In the genomic region with DNA sequence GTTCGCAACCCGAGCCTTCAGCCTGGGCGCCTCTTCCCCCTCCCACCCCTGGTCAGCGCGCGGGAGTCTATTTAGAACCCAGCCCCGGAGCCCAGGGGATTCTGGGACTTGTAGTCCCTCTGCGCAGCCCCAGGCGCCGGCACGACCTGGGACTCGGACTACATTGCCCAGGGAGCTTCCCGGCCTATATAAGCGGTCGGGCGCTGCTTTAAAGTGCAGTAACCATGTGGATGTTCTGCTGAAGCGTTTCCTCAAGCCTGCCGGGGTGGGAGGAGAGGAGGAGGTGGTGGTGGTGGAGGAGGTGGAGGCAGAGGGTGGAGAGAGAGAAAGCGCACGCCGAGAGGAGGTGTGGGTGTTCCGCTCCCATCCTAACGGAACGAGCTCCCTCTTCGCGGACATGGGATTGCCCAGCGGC, we compare ENCODE assay signal across 8 mouse cellular contexts. TPM values are rescaled to one million over a fixed set of nuclear protein-coding genes. Genes with fewer than 3 reads are reported as not detected.
A peak's percentile ranks its signal among the peaks of the same experiment; 100 is the strongest.
DNase-seq lines count a peak whose midpoint lies in the region; ATAC-seq and TF ChIP-seq lines count a peak whose summit lies in the region.

Gene Itpr1, plus strand, starts transcription at position 216 of the 415 bp plus-strand sequence.

- no peak; the same call in 1 of the 2 replicates for TF ChIP-seq CTCF in lung, postnatal 0 days (IDR thresholded peaks at IDR 0.05)

- H3K9me3 ChIP-seq in hindbrain, embryonic 10.5 days, result no peaks in the 10 kb centered on the region
- H3K9me3 ChIP-seq in lung, postnatal 0 days (ENCODE audit: low read length), result no peaks in the 10 kb centered on the region

- H3K36me3 ChIP-seq in hindbrain, embryonic 10.5 days, result no peaks in the 10 kb centered on the region
- no peaks in the 10 kb centered on the region for H3K36me3 ChIP-seq in lung, postnatal 0 days (ENCODE audit: insufficient read depth, low read length)

- H3K9ac ChIP-seq in lung, postnatal 0 days (replicated peaks; ENCODE audit: low read depth), result peak within 1 kb of the TSS; percentile 69

- peak within 1 kb of the TSS; percentile 87 for H3K27ac ChIP-seq in hindbrain, embryonic 10.5 days
- H3K27ac ChIP-seq in lung, postnatal 0 days (ENCODE audit: low read length), result peak within 1 kb of the TSS; percentile 73

- peak within 1 kb of the TSS; percentile 89 for H3K4me2 ChIP-seq in lung, postnatal 0 days (replicated peaks; ENCODE audit: low read depth, low read length)

- H3K4me3 ChIP-seq in hindbrain, embryonic 10.5 days, result peak within 1 kb of the TSS; percentile 83
- peak within 1 kb of the TSS; percentile 71 for H3K4me3 ChIP-seq in lung, postnatal 0 days (ENCODE audit: low read depth, low read length)

- H3K4me1 ChIP-seq in hindbrain, embryonic 10.5 days (replicated peaks), result peaks cover 35% of the 10 kb centered on the region
- peaks cover 20% of the 10 kb centered on the region; the same call in 1 of the 2 replicates for H3K4me1 ChIP-seq in lung, postnatal 0 days (ENCODE audit: insufficient read depth, low read depth, low read length)

- TF ChIP-seq EP300 in lung, postnatal 0 days (IDR thresholded peaks at IDR 0.05), result peak; percentile 14; the same call in 1 of the 2 replicates

- H3K27me3 ChIP-seq in hindbrain, embryonic 10.5 days (ENCODE audit: insufficient read depth, poor library complexity, severe bottlenecking), result no peaks in the 10 kb centered on the region; the same call in 1 of the 2 replicates
- no peaks in the 10 kb centered on the region for H3K27me3 ChIP-seq in lung, postnatal 0 days (replicated peaks; ENCODE audit: insufficient read depth, low read length)

- DNase-seq in MN1 (ENCODE audit: low spot score), result peak; percentile 96
- DNase-seq in cerebellum, adult 9-10 months, result peak; percentile 98
- DNase-seq in hindbrain, embryonic 10.5 days (ENCODE audit: low spot score), result peak; percentile 98
- peak; percentile 98 for DNase-seq in layer of hippocampus, adult 9-11 months
- DNase-seq in lung, postnatal 0 days (ENCODE audit: low spot score), result peak; percentile 99
- peak; percentile 94 for DNase-seq in ovary, postnatal 14 days (ENCODE audit: low spot score)
- peak; percentile 98 for DNase-seq in thymus, postnatal 14 days

- WGBS in hindbrain, embryonic 10.5 days, result under 1% methylated on average over 27 of the region's 27 CpGs
- under 1% methylated on average over 26 of the region's 27 CpGs for WGBS in lung, postnatal 0 days

- peak; percentile 90 for ATAC-seq in frontal cortex, adult (ENCODE audit: low TSS enrichment)
- peak; percentile 99 for ATAC-seq in lung, postnatal 0 days

RNA-seq across cellular contexts. Expression of gene Itpr1, which starts in this region (rescaled TPM):
- 6.9 and 9.3 TPM in 2 replicates for polyA plus RNA-seq in hindbrain, embryonic 10.5 days (2016; fragmentation: Nextera tagmentation; extraction: Ambion mirVana)
- polyA plus RNA-seq in lung, postnatal 0 days (2015; fragmentation: Nextera tagmentation; extraction: Ambion mirVana), result 9.2 and 11.6 TPM in 2 replicates

Comparison
In these comparisons a context has a peak if more than half of its experiments do, and no peak if none do; other contexts are left out.
1. Peak in every context shown above with its lines: DNase-seq, ATAC-seq, H3K4me3 ChIP-seq and H3K27ac ChIP-seq.